Mouse (Mus musculus): ENCODE results near the gene Ak5.

DNA sequence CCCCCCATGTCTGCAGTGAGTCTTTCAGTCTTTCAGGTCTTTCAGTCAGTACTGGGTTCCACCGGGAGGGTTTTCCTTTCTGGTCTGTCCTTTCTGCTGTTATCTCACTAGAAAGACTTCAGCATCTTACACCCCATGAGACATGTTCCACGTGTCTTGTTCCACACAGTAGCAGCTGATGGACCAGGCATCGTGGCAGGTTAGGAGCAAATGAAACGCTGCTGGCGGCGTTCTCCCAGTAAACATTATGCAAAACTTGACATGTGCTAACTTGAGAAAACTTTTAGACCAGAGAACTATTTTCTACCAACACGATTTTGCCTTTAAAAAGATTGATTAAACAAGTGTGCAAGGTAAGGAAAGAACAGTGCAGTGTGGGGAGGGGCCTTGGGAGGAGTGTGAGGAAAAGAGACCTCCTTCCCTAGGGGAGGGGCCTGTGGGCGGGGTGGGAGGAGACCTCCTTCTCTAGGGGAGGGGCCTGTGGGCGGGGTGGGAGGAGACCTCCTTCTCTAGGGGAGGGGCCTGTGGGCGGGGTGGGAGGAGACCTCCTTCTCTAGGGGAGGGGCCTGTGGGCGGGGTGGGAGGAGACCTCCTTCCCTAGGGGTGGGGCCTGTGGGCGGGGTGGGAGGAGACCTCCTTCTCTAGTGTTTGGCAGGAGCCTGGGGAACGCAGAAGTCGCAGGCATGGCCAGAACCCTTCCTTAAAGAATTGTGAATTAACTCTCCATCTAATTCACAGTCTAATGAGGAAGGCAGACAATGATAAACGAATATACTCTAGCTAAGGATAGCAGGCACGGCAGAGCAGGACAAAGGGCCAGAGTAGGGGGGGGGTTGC, 189.3 kb downstream of the Ak5 start:
- TF ChIP-seq CTCF (IDR thresholded peaks at IDR 0.05; ENCODE audit: control insufficient read depth, insufficient read depth, low read length) (no peak), POLR2A (IDR thresholded peaks at IDR 0.05; ENCODE audit: borderline replicate concordance, control insufficient read depth, low read depth, low read length) (no peak)
